Mouse (Mus musculus): ENCODE results near the gene Cntln. TPM values are rescaled to one million over a fixed set of nuclear protein-coding genes. Genes with fewer than 3 reads are reported as not detected.
A peak's percentile ranks its signal among the peaks of the same experiment; 100 is the strongest.

Cntln gene
- polyA plus RNA-seq, 1 experiment = not detected

- no peaks in the 10 kb centered on the region for H3K4me1 ChIP-seq (ENCODE audit: control insufficient read depth, insufficient read depth, low read length)
- 90% methylated on average over 1 of the region's 1 CpGs for WGBS
- TF ChIP-seq CTCF (IDR thresholded peaks at IDR 0.05; ENCODE audit: insufficient read depth, low read depth, low read length) (no peak), POLR2A (IDR thresholded peaks at IDR 0.05; ENCODE audit: insufficient read depth, low read depth, low read length) (no peak)
- H3K27ac ChIP-seq (ENCODE audit: insufficient read depth, low read depth, low read length) = no peak overlapping the region
- H3K4me3 ChIP-seq (ENCODE audit: insufficient read depth, low read depth, low read length) = no peak overlapping the region
These were observed 222.3 kb downstream of the Cntln start for GRCm38 (mm10) chr4:85106416-85106815.

- H3K4me3 ChIP-seq (ENCODE audit: insufficient read depth, low read depth, low read length) = no peak overlapping the region
- TF ChIP-seq POLR2A (IDR thresholded peaks at IDR 0.05; ENCODE audit: insufficient read depth, low read depth, low read length) = no peak
- TF ChIP-seq CTCF (IDR thresholded peaks at IDR 0.05; ENCODE audit: insufficient read depth, low read depth, low read length) = no peak
- 93% methylated on average over 2 of the region's 2 CpGs for WGBS
These were observed 222.9 kb downstream of the Cntln start for GRCm38 (mm10) chr4:85106961-85107360.

DNA sequence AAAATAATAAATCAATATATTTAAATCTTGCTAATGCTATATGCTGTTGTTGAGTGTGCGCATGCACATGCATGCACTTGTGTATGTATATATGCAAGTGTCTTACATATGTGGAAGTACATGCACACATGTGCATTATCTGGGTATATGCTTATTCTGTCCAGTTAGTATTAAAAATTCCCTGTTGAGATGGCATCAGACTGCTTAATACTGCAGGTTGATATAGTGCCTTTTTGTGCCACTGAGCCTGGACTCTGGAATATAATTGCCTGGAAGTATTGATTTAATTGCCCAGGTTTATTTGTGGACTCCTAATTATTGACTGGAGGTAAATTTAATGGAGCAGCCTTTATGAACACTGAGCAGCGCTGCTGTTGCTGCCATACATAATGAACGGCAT, 236.2 kb downstream of the Cntln start:
- Histone ChIP-seq H3K27ac (ENCODE audit: insufficient read depth, low read depth, low read length) (no peak overlapping the region), H3K4me3 (ENCODE audit: insufficient read depth, low read depth, low read length) (no peak overlapping the region), H3K4me1 (ENCODE audit: control insufficient read depth, insufficient read depth, low read length) (no peaks in the 10 kb centered on the region)
- 93% methylated on average over 3 of the region's 3 CpGs for WGBS
- TF ChIP-seq CTCF (IDR thresholded peaks at IDR 0.05; ENCODE audit: insufficient read depth, low read depth, low read length) (no peak), POLR2A (IDR thresholded peaks at IDR 0.05; ENCODE audit: insufficient read depth, low read depth, low read length) (no peak)

More at GRCm38 (mm10) chr4:85106961-85107360, 222.9 kb downstream of the Cntln start:
- H3K4me1 ChIP-seq (ENCODE audit: control insufficient read depth, insufficient read depth, low read length) = no peaks in the 10 kb centered on the region
- H3K27ac ChIP-seq (ENCODE audit: insufficient read depth, low read depth, low read length) = no peak overlapping the region

DNA sequence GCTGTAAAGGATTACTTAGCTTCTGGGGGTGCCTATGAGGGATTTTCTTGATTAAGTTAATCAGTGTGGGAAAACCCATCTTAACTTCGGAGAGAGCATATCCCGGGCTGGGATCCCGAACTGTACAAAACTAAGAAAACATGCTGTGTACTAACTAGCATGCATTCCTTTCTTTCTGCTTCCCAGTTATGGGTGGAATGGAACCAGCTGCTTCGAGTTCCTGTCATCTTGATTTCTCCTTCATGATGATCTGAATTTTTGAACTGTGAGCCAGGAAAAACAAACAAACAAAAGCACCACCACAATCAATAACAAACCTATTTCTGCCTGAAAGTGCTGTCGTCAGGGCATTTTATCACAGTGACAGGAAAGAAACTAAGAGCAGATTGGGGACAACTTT, 265.6 kb downstream of the Cntln start:
- Histone ChIP-seq H3K4me1 (ENCODE audit: control insufficient read depth, insufficient read depth, low read length) (no peaks in the 10 kb centered on the region), H3K4me3 (ENCODE audit: insufficient read depth, low read depth, low read length) (no peak overlapping the region), H3K27ac (ENCODE audit: insufficient read depth, low read depth, low read length) (no peak overlapping the region)
- TF ChIP-seq POLR2A (IDR thresholded peaks at IDR 0.05; ENCODE audit: insufficient read depth, low read depth, low read length) = no peak
- no peak for TF ChIP-seq CTCF (IDR thresholded peaks at IDR 0.05; ENCODE audit: insufficient read depth, low read depth, low read length)
- WGBS = 80% methylated on average over 5 of the region's 5 CpGs

GRCm38 (mm10) chr4:85151881-85152280, 267.8 kb downstream of the Cntln start:
- H3K4me3 ChIP-seq (ENCODE audit: insufficient read depth, low read depth, low read length) = no peak overlapping the region
- H3K27ac ChIP-seq (ENCODE audit: insufficient read depth, low read depth, low read length) = no peak overlapping the region
- WGBS = 86% methylated on average over 7 of the region's 7 CpGs
- no peak for TF ChIP-seq POLR2A (IDR thresholded peaks at IDR 0.05; ENCODE audit: insufficient read depth, low read depth, low read length)
- no peak for TF ChIP-seq CTCF (IDR thresholded peaks at IDR 0.05; ENCODE audit: insufficient read depth, low read depth, low read length)
- no peaks in the 10 kb centered on the region for H3K4me1 ChIP-seq (ENCODE audit: control insufficient read depth, insufficient read depth, low read length)

- Histone ChIP-seq H3K4me3 (ENCODE audit: insufficient read depth, low read depth, low read length) (no peak overlapping the region), H3K4me1 (ENCODE audit: control insufficient read depth, insufficient read depth, low read length) (no peaks in the 10 kb centered on the region), H3K27ac (ENCODE audit: insufficient read depth, low read depth, low read length) (no peak overlapping the region)
- no peak for TF ChIP-seq CTCF (IDR thresholded peaks at IDR 0.05; ENCODE audit: insufficient read depth, low read depth, low read length)
- WGBS = 95% methylated on average over 1 of the region's 1 CpGs
These were observed 270.3 kb downstream of the Cntln start for GRCm38 (mm10) chr4:85154361-85154760.

DNA sequence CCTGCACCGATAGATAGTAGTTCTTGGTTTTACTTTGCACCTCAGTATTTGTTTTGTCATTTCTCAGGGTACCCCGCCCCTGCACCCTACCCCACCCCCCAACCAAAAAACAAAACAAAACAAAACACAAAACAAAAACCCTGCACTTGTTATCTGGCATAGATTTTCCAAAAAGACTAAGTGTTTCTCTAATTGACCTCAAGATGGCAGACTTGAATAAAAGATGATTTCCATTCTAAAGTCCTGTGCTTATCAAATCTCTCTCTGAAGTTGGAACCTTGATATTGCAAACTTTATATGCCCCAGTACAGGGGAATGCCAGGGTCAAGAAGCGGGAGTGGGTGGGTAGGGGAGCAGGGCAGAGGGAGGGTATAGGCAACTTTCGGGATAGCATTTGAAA, 277.0 kb downstream of the Cntln start:
- no peak overlapping the region for H3K27ac ChIP-seq (ENCODE audit: insufficient read depth, low read depth, low read length)
- peaks cover 11% of the 10 kb centered on the region for H3K4me1 ChIP-seq (ENCODE audit: control insufficient read depth, insufficient read depth, low read length)
- H3K4me3 ChIP-seq (ENCODE audit: insufficient read depth, low read depth, low read length) = no peak overlapping the region
- 62% methylated on average over 4 of the region's 4 CpGs for WGBS
- no peak for TF ChIP-seq POLR2A (IDR thresholded peaks at IDR 0.05; ENCODE audit: insufficient read depth, low read depth, low read length)
- TF ChIP-seq CTCF (IDR thresholded peaks at IDR 0.05; ENCODE audit: insufficient read depth, low read depth, low read length) = no peak

DNA sequence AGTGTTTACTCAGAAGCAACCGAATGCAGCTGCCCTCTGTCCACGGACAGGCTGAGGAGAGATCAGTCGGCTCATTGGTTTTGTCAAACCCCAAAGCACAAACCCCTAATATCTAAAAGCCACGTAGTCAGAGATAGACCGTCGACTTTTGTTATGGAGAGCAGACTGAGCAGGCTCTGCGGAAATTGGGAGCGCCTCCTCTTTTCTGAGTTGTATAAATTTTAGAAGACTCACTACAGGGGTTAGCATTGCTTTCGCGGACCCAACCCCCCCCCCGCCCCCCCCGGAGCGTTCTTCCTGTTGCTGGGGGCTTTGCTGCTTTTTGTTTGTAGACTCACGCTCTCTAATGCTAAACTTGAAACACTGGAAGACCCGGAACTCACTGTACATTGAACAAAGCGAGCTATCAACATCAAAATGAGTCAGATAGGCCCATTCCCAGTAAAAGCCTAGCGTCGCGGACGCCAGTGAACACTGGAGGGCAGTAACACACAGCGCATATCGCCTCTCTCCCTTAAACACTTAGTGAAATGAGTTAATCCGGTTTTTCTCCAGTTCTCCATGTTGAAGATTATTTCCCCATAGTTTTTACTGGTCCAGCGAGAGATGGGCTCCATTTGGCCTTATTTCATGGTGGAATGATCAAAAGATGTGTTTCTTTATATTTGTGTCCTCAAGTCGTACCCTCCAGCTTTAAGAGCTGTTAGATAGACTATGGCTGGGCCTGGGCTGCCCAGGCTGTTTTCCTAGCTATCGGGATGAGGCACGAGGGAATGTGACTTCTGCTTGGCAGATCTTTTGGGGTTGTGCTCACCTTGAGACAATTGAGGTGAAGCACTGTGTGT, 278.6 kb downstream of the Cntln start:
- TF ChIP-seq POLR2A (IDR thresholded peaks at IDR 0.05; ENCODE audit: insufficient read depth, low read depth, low read length) (no peak), CTCF (IDR thresholded peaks at IDR 0.05; ENCODE audit: insufficient read depth, low read depth, low read length) (peak; percentile 46; the same call in 1 of the 2 replicates)
- no peak overlapping the region for H3K4me3 ChIP-seq (ENCODE audit: insufficient read depth, low read depth, low read length)
- no peak overlapping the region for H3K27ac ChIP-seq (ENCODE audit: insufficient read depth, low read depth, low read length)
- H3K4me1 ChIP-seq (ENCODE audit: control insufficient read depth, insufficient read depth, low read length) = peaks cover 11% of the 10 kb centered on the region
- WGBS = 20% methylated on average over 27 of the region's 27 CpGs

GRCm38 (mm10) chr4:85163313-85163615, 279.2 kb downstream of the Cntln start:
- H3K27ac ChIP-seq (ENCODE audit: insufficient read depth, low read depth, low read length) = no peak overlapping the region
- no peak overlapping the region for H3K4me3 ChIP-seq (ENCODE audit: insufficient read depth, low read depth, low read length)
- 89% methylated on average over 2 of the region's 2 CpGs for WGBS
- TF ChIP-seq CTCF (IDR thresholded peaks at IDR 0.05; ENCODE audit: insufficient read depth, low read depth, low read length) = no peak
- no peak for TF ChIP-seq POLR2A (IDR thresholded peaks at IDR 0.05; ENCODE audit: insufficient read depth, low read depth, low read length)
- peaks cover 11% of the 10 kb centered on the region for H3K4me1 ChIP-seq (ENCODE audit: control insufficient read depth, insufficient read depth, low read length)
